Mouse (Mus musculus) MEL (cell line): ENCODE data around the gene Brca2. TPM values are rescaled to one million over a fixed set of nuclear protein-coding genes. Genes with fewer than 3 reads are reported as not detected.
A peak's percentile ranks its signal among the peaks of the same experiment; 100 is the strongest.
"Not testable (repeated sequence)": the region's sequence is repeated elsewhere in the genome, so short reads cannot be mapped to it uniquely, and the experiment has no call there.

Experiments
- DNase-seq: peaks from one replicate; pipeline ENCODE4 v3.0.0; 2011; ENCODE audit warnings: low read depth, low spot score
- H3K27ac ChIP-seq: 2 replicates; pipeline ENCODE4 v1.5.1; 2012; ENCODE audit warnings: low read depth, mild to moderate bottlenecking, control low read depth, low read length, moderate library complexity; ENCODE audit not compliant: control insufficient read depth
- H3K27me3 ChIP-seq, 2 experiments: fragments of 150-350 bp in 1 of 2; sonication (generic) in 1 of 2; 2 replicates each; pipeline ENCODE4 v1.6.1; 2012; ENCODE audit warnings: low read length in 2 of 2, mild to moderate bottlenecking in 2 of 2, improper control_type of control experiment in 1 of 2, moderate library complexity in 1 of 2; ENCODE audit not compliant: insufficient read depth in 2 of 2, control insufficient read depth in 1 of 2
- H3K36me3 ChIP-seq, 2 experiments: 2 replicates each; pipeline ENCODE4 v1.6.1; 2012 to 2014; ENCODE audit warnings: low read length in 2 of 2, improper control_type of control experiment in 1 of 2, inconsistent platforms in 1 of 2, mild to moderate bottlenecking in 1 of 2; ENCODE audit not compliant: insufficient read depth in 2 of 2, control insufficient read depth in 1 of 2
- H3K4me1 ChIP-seq, 2 experiments: fragments of 150-350 bp in 1 of 2; sonication (generic) in 1 of 2; 2 replicates each; pipeline ENCODE4 v1.6.1; 2012; ENCODE audit warnings: low read length in 2 of 2, improper control_type of control experiment in 1 of 2, mild to moderate bottlenecking in 1 of 2; ENCODE audit not compliant: insufficient read depth in 2 of 2, control insufficient read depth in 1 of 2
- H3K4me3 ChIP-seq, 2 experiments: fragments of 150-350 bp in 1 of 2; sonication (generic) in 1 of 2; 2 replicates each; pipeline ENCODE4 v1.5.1; 2012; ENCODE audit warnings: low read depth in 2 of 2, low read length in 2 of 2, mild to moderate bottlenecking in 2 of 2, moderate library complexity in 2 of 2, control low read depth in 1 of 2, improper control_type of control experiment in 1 of 2; ENCODE audit not compliant: control insufficient read depth in 1 of 2, insufficient read depth in 1 of 2
- H3K79me2 ChIP-seq: 2 replicates; pipeline ENCODE4 v1.6.1; 2012; ENCODE audit warnings: mild to moderate bottlenecking, low read length, moderate library complexity; ENCODE audit not compliant: control insufficient read depth, poor library complexity, insufficient read depth
- H3K9ac ChIP-seq: 2 replicates; pipeline ENCODE4 v1.6.1; 2012; ENCODE audit warnings: low read depth, mild to moderate bottlenecking, control low read depth, low read length, moderate library complexity; ENCODE audit not compliant: control insufficient read depth, poor library complexity, severe bottlenecking
- H3K9me3 ChIP-seq: fragments of 150-350 bp; sonication (generic); replicated peaks from 2 replicates; pipeline ENCODE4 v1.6.1; 2012; ENCODE audit warnings: mild to moderate bottlenecking, low read length, improper control_type of control experiment, moderate library complexity; ENCODE audit not compliant: insufficient read depth
- BHLHE40 ChIP-seq: IDR thresholded peaks from 2 replicates; pipeline ENCODE4 v1.6.1; 2012; ENCODE audit warnings: low read depth, mild to moderate bottlenecking, inconsistent platforms, low read length, improper control_type of control experiment, borderline replicate concordance
- CHD1 ChIP-seq: IDR thresholded peaks from 2 replicates; pipeline ENCODE4 v1.6.1; 2012; ENCODE audit warnings: low read depth, mild to moderate bottlenecking, inconsistent platforms, low read length, improper control_type of control experiment
- CHD2 ChIP-seq: IDR thresholded peaks from 2 replicates; pipeline ENCODE4 v1.6.1; 2011; ENCODE audit warnings: low read length, improper control_type of control experiment
- CTCF ChIP-seq, 3 experiments: IDR thresholded peaks in 2 of 3; conservative IDR thresholded peaks in 1 of 3; 2 replicates each; pipeline ENCODE4 v1.5.1; 2011 to 2012; ENCODE audit warnings: low read length in 3 of 3, low read depth in 2 of 3, mild to moderate bottlenecking in 2 of 3, improper control_type of control experiment in 1 of 3, inconsistent platforms in 1 of 3, mixed read lengths in 1 of 3, moderate library complexity in 1 of 3; ENCODE audit not compliant: control insufficient read depth in 1 of 3, insufficient read depth in 1 of 3, poor library complexity in 1 of 3, severe bottlenecking in 1 of 3
- ELF1 ChIP-seq: IDR thresholded peaks from 2 replicates; pipeline ENCODE4 v1.6.1; 2014; ENCODE audit warnings: low read depth, mild to moderate bottlenecking, inconsistent platforms, low read length, improper control_type of control experiment, moderate library complexity
- ETS1 ChIP-seq: IDR thresholded peaks from 2 replicates; pipeline ENCODE4 v1.6.1; 2012; ENCODE audit warnings: low read depth, mild to moderate bottlenecking, inconsistent platforms, low read length, improper control_type of control experiment, moderate library complexity
- GATA1 ChIP-seq: IDR thresholded peaks from 2 replicates; pipeline ENCODE4 v1.6.1; 2011; ENCODE audit warnings: low read depth, low read length, improper control_type of control experiment
- HCFC1 ChIP-seq: IDR thresholded peaks from 2 replicates; pipeline ENCODE4 v1.6.1; 2012; ENCODE audit warnings: low read depth, mild to moderate bottlenecking, inconsistent platforms, low read length, improper control_type of control experiment, moderate library complexity
- KAT2A ChIP-seq: conservative IDR thresholded peaks from 2 replicates; pipeline ENCODE4 v1.6.1; 2012; ENCODE audit warnings: low read depth, low read length, improper control_type of control experiment, inconsistent platforms
- MAX ChIP-seq: IDR thresholded peaks from 2 replicates; pipeline ENCODE4 v1.6.1; 2011; ENCODE audit warnings: low read length, improper control_type of control experiment
- MAZ ChIP-seq: IDR thresholded peaks from 2 replicates; pipeline ENCODE4 v1.6.1; 2012; ENCODE audit warnings: low read depth, mild to moderate bottlenecking, inconsistent platforms, low read length, improper control_type of control experiment
- MEF2A ChIP-seq: IDR thresholded peaks from 2 replicates; pipeline ENCODE4 v1.6.1; 2014; ENCODE audit warnings: low read depth, mild to moderate bottlenecking, inconsistent platforms, low read length, improper control_type of control experiment; ENCODE audit not compliant: poor library complexity, insufficient replicate concordance, severe bottlenecking; ENCODE audit errors: extremely low read depth
- MYC ChIP-seq: IDR thresholded peaks from 2 replicates; pipeline ENCODE4 v1.6.1; 2011; ENCODE audit warnings: low read depth, mild to moderate bottlenecking, low read length, improper control_type of control experiment, moderate library complexity
- NRF1 ChIP-seq: IDR thresholded peaks from 2 replicates; pipeline ENCODE4 v1.6.1; 2014; ENCODE audit warnings: low read depth, mild to moderate bottlenecking, inconsistent platforms, low read length, improper control_type of control experiment, moderate library complexity; ENCODE audit not compliant: poor library complexity, insufficient read depth, severe bottlenecking
- POLR2A ChIP-seq, 2 experiments: IDR thresholded peaks; 2 replicates each; pipeline ENCODE4 v1.6.1; 2011 to 2012; ENCODE audit warnings: low read length in 2 of 2, mild to moderate bottlenecking in 2 of 2, control low read depth in 1 of 2, improper control_type of control experiment in 1 of 2, low read depth in 1 of 2, moderate library complexity in 1 of 2; ENCODE audit not compliant: control insufficient read depth in 1 of 2, insufficient read depth in 1 of 2, poor library complexity in 1 of 2
- POLR2AphosphoS2 ChIP-seq: IDR thresholded peaks from 2 replicates; pipeline ENCODE4 v1.6.1; 2011; ENCODE audit warnings: low read length, improper control_type of control experiment
- POLR2AphosphoS5 ChIP-seq: IDR thresholded peaks from 2 replicates; pipeline ENCODE4 v1.6.1; 2012; ENCODE audit warnings: low read depth, borderline replicate concordance, mild to moderate bottlenecking, inconsistent platforms, low read length, moderate library complexity, mixed read lengths
- RAD21 ChIP-seq: IDR thresholded peaks from 2 replicates; pipeline ENCODE4 v1.6.1; 2011; ENCODE audit warnings: mild to moderate bottlenecking, low read depth, low read length, improper control_type of control experiment
- SIN3A ChIP-seq: IDR thresholded peaks from 2 replicates; pipeline ENCODE4 v1.6.1; 2012; ENCODE audit warnings: low read length, improper control_type of control experiment, inconsistent platforms
- SMC3 ChIP-seq: IDR thresholded peaks from 2 replicates; pipeline ENCODE4 v1.6.1; 2011; ENCODE audit warnings: low read depth, low read length, improper control_type of control experiment
- TAL1 ChIP-seq: IDR thresholded peaks from 2 replicates; pipeline ENCODE4 v1.6.1; 2012; ENCODE audit warnings: mild to moderate bottlenecking, inconsistent platforms, low read length, moderate library complexity, mixed read lengths
- UBTF ChIP-seq: IDR thresholded peaks from 2 replicates; pipeline ENCODE4 v1.6.1; 2012; ENCODE audit warnings: low read depth, mild to moderate bottlenecking, inconsistent platforms, low read length, improper control_type of control experiment, moderate library complexity, borderline replicate concordance; ENCODE audit not compliant: insufficient read depth
- USF2 ChIP-seq, 2 experiments: IDR thresholded peaks; 2 replicates each; pipeline ENCODE4 v1.6.1; 2011 to 2012; ENCODE audit warnings: improper control_type of control experiment in 2 of 2, low read length in 2 of 2, borderline replicate concordance in 1 of 2, inconsistent platforms in 1 of 2, low read depth in 1 of 2, mild to moderate bottlenecking in 1 of 2; ENCODE audit not compliant: insufficient read depth in 1 of 2
- ZC3H11A ChIP-seq: IDR thresholded peaks from 2 replicates; pipeline ENCODE4 v1.6.1; 2012; ENCODE audit warnings: low read depth, mild to moderate bottlenecking, inconsistent platforms, low read length, improper control_type of control experiment
- ZKSCAN1 ChIP-seq: IDR thresholded peaks from 2 replicates; pipeline ENCODE4 v1.6.1; 2012; ENCODE audit warnings: low read depth, mild to moderate bottlenecking, inconsistent platforms, low read length, improper control_type of control experiment, moderate library complexity
- ZMIZ1 ChIP-seq: IDR thresholded peaks from 2 replicates; pipeline ENCODE4 v1.6.1; 2012; ENCODE audit warnings: low read depth, mild to moderate bottlenecking, inconsistent platforms, low read length, improper control_type of control experiment, moderate library complexity
- ZNF384 ChIP-seq: IDR thresholded peaks from 2 replicates; pipeline ENCODE4 v1.6.1; 2012; ENCODE audit warnings: low read depth, mild to moderate bottlenecking, inconsistent platforms, low read length, improper control_type of control experiment
- polyA plus RNA-seq, 2 experiments: library from polyadenylated mRNA; stranded (reverse) in 1 of 2; unstranded in 1 of 2; fragments of >175 nt in 1 of 2; fragments of >200 nt in 1 of 2; gene quantifications; 2 replicates each; pipeline versions ENCODE4 v1.2.1 to v1.2.4; 2012; ENCODE audit warnings: low replicate concordance in 2 of 2, low read depth in 1 of 2; ENCODE audit not compliant: insufficient read length in 2 of 2, insufficient read depth in 1 of 2, missing spikeins in 1 of 2
- total RNA-seq: library from RNA; depleted of rRNA; stranded (reverse); fragments of 300-350 nt; gene quantifications from 2 replicates; pipeline ENCODE4 v1.2.3, GENCODE M21; 2012

Brca2 gene
- total and polyA plus RNA-seq, 3 experiments = 29.8 to 239 (median 53.4) TPM

- H3K9ac ChIP-seq = not testable (repeated sequence)
Observed at GRCm38 (mm10) chr5:150491573-150492173, 30.8 kb upstream of the Brca2 start.

GRCm38 (mm10) chr5:150495792-150496191 lies 26.6 kb upstream of the Brca2 start:
- H3K4me3 ChIP-seq = no peak overlapping the region
- no peaks in the 10 kb centered on the region for H3K4me1 ChIP-seq
- TF ChIP-seq ZMIZ1 (no peak), MAX (no peak), ETS1 (no peak), TAL1 (no peak), SMC3 (peak; percentile 75), POLR2AphosphoS5 (no peak), ELF1 (no peak), HCFC1 (no peak), CTCF (IDR thresholded peaks at IDR 0.05 in 2 of 3, conservative IDR thresholded peaks at IDR 0.05 in 1 of 3; ENCODE audit: control insufficient read depth in 1 of 3, insufficient read depth in 1 of 3, low read depth in 2 of 3, low read length in 3 of 3, poor library complexity in 1 of 3, severe bottlenecking in 1 of 3) (peak; percentile 78 to 86 (median 82)), MEF2A (no peak), ZKSCAN1 (no peak), BHLHE40 (no peak), MAZ (no peak), ZNF384 (no peak), USF2 (IDR thresholded peaks at IDR 0.05; ENCODE audit: borderline replicate concordance in 1 of 2, insufficient read depth in 1 of 2, low read depth in 1 of 2, low read length in 2 of 2) (no peak), ZC3H11A (peak; percentile 59), RAD21 (peak; percentile 69), SIN3A (no peak), NRF1 (no peak), POLR2A (IDR thresholded peaks at IDR 0.05; ENCODE audit: control insufficient read depth in 1 of 2, insufficient read depth in 1 of 2, low read depth in 1 of 2, low read length in 2 of 2, poor library complexity in 1 of 2) (no peak), GATA1 (no peak), MYC (no peak), UBTF (no peak), POLR2AphosphoS2 (no peak), KAT2A (no peak), CHD2 (no peak), CHD1 (no peak)
- TF ChIP-seq, all 39 proteins: peak for 4
- Histone ChIP-seq H3K9me3 (no peaks in the 10 kb centered on the region), H3K27ac (no peak overlapping the region), H3K27me3 (no peaks in the 10 kb centered on the region), H3K79me2 (no peaks in the 10 kb centered on the region), H3K36me3 (no peaks in the 10 kb centered on the region), H3K9ac (no peak overlapping the region)
- peak; percentile 57 for DNase-seq

More at GRCm38 (mm10) chr5:150491573-150492173, 30.8 kb upstream of the Brca2 start:
- H3K27ac ChIP-seq, H3K36me3 ChIP-seq, H3K4me3 ChIP-seq, H3K9me3 ChIP-seq, H3K4me1 ChIP-seq, DNase-seq, H3K79me2 ChIP-seq, H3K27me3 ChIP-seq: not testable (repeated sequence)
